Mouse (Mus musculus): ENCODE results near the gene Fam104a. TPM values are rescaled to one million over a fixed set of nuclear protein-coding genes. Genes with fewer than 3 reads are reported as not detected.

Gene Fam104a
- total and polyA plus RNA-seq, 2 experiments from 2014 or later: 30.1 to 46.3 TPM

DNA sequence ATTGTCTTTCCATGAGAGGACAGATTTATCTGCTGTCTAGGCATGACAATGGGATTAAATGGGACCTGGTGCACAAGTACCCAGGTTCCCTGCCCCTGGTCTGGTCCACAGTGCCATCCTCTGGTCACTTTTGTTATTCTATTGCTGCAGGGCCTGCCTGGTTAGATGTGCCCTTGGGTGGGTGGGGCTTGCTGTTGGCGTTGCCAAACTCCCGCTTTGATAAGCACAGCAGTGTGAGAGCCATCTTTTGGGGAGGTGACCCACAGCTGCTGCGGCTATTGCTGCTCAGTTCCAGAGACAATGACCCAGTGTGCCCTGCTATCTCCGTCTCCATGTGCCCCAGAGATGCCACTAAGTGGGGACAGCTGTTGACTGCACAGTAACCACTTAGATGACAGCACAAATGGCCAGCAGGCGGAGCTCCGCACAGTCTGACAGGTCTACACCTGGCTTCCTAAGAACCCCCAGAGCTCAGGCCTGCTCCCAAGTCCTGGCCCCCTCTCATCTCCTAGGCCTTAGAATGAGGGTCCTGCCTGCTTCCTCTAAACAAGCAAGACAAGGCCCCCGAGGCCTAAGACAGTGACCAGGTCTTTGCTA is 31.2 kb upstream of the Fam104a start:
- H3K4me1 ChIP-seq (ENCODE audit: insufficient read depth, low read length): peaks cover 3% of the 10 kb centered on the region; the same call in 1 of the 2 replicates
- H3K9ac ChIP-seq (replicated peaks; ENCODE audit: low read length, poor library complexity, severe bottlenecking): no peak overlapping the region
- H3K27ac ChIP-seq (ENCODE audit: low read depth, low read length): no peak overlapping the region
- no peak overlapping the region for H3K4me3 ChIP-seq (ENCODE audit: low read depth, low read length)
- no peaks in the 10 kb centered on the region for H3K9me3 ChIP-seq (ENCODE audit: low read length)
- ATAC-seq (ENCODE audit: low FRiP score): no peak
- H3K4me2 ChIP-seq (ENCODE audit: low read depth, low read length, poor library complexity, severe bottlenecking): no peak overlapping the region
- WGBS: 76% methylated on average over 7 of the region's 7 CpGs
- no peaks in the 10 kb centered on the region for H3K36me3 ChIP-seq (ENCODE audit: insufficient read depth, low read length)
- TF ChIP-seq CTCF (IDR thresholded peaks at IDR 0.05): peak; percentile 12
- no peaks in the 10 kb centered on the region for H3K27me3 ChIP-seq (ENCODE audit: insufficient read depth, low read length)
- no peak for DNase-seq (ENCODE audit: low spot score)

DNA sequence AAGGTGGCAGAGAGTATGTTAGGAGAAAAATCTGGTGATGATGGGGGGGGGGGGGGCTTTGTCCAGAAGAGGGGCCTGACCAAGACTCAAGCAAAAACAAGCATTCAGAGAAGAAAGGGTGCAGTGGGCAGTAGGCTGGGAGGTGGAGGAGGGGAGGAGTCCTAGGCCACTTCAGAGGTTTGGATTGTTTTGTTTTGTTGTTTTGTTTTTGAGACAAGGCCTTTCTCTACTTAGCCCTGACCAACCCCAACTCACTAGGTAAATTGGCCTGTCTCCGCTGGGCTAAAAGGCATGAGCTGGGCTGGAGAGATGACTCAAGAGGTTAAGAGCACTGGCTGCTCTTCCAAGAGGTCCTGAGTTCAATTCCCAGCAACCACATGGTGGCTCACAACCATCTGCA is 27.1 kb upstream of the Fam104a start:
- TF ChIP-seq CTCF (IDR thresholded peaks at IDR 0.05): 0 out of 2 replicates have a peak, but pooled peaks have one; percentile 13
- DNase-seq (ENCODE audit: low spot score) (no peak), ATAC-seq (ENCODE audit: low FRiP score) (no peak)
- peaks cover 3% of the 10 kb centered on the region for H3K4me1 ChIP-seq (ENCODE audit: insufficient read depth, low read length)
- 57% methylated on average over 1 of the region's 1 CpGs for WGBS
- H3K9ac ChIP-seq (replicated peaks; ENCODE audit: low read length, poor library complexity, severe bottlenecking): no peak overlapping the region
- H3K4me2 ChIP-seq (ENCODE audit: low read depth, low read length, poor library complexity, severe bottlenecking): no peak overlapping the region
- H3K27me3 ChIP-seq (ENCODE audit: insufficient read depth, low read length): no peaks in the 10 kb centered on the region
- H3K36me3 ChIP-seq (ENCODE audit: insufficient read depth, low read length): no peaks in the 10 kb centered on the region
- no peak overlapping the region for H3K27ac ChIP-seq (ENCODE audit: low read depth, low read length)
- H3K9me3 ChIP-seq (ENCODE audit: low read length): no peaks in the 10 kb centered on the region
- no peak overlapping the region for H3K4me3 ChIP-seq (ENCODE audit: low read depth, low read length)

DNA sequence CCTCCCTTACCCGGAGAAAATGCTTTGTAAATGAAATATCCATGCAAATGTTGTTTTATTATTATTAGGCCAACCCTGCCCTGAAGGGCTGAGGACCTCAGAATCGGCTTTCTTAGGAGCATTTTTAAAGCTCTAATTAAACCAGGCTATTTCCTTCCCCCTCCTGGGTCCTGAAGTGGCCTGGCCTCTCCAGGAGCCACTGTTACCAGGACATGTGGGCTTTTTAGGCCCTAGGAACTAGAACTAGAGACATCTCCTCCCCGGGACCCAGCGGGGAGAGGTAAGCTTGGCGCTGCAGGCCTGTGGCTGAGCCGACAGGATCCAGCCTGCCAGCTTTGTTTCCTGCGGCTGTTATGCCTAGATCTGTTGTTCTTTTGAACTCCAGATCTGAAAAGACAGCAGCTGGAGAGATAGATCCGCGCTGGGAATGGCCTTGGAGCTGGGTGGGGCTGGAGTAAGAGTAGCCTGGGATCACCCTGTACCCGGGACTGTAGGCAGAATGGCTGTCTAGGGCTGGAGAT is 26.4 kb upstream of the Fam104a start:
- Histone ChIP-seq H3K4me2 (ENCODE audit: low read depth, low read length, poor library complexity, severe bottlenecking) (no peak overlapping the region), H3K9me3 (ENCODE audit: low read length) (no peaks in the 10 kb centered on the region), H3K4me1 (ENCODE audit: insufficient read depth, low read length) (peaks cover 3% of the 10 kb centered on the region), H3K27me3 (ENCODE audit: insufficient read depth, low read length) (no peaks in the 10 kb centered on the region), H3K27ac (ENCODE audit: low read depth, low read length) (peak overlapping the region; percentile 47; the same call in 1 of the 2 replicates), H3K4me3 (ENCODE audit: low read depth, low read length) (no peak overlapping the region), H3K9ac (replicated peaks; ENCODE audit: low read length, poor library complexity, severe bottlenecking) (no peak overlapping the region; the same call in 1 of the 2 replicates), H3K36me3 (ENCODE audit: insufficient read depth, low read length) (no peaks in the 10 kb centered on the region)
- peak; percentile 19 for DNase-seq (ENCODE audit: low spot score)
- no peak for ATAC-seq (ENCODE audit: low FRiP score)
- TF ChIP-seq CTCF (IDR thresholded peaks at IDR 0.05): no peak
- 5% methylated on average over 10 of the region's 10 CpGs for WGBS

DNA sequence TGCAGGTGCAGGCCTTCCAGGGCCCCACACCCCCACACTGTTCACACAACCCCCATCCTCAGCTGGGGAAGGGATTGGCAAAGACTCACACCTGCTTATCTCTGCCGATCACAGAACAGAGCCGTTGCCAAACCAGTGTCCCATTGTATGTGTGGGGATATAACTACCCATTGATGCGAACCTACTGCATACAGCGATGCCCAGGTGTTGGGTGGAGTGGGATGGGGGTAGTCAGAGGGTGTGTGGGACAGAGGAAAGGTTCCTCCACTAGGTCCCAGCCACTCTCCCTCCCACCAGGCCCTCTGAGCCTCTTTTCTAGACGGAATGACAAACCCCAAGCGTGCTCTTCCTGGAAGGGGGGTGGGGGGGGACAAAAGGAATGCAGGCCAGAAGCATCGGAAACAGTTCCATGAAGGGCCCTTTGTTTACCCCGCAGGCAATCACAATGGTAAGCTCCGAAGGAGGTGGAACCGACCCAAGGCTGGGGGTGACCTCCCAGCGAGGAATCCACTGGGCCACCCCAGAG is 25.8 kb upstream of the Fam104a start, which contains the start of gene Cpsf4l:
Gene Cpsf4l (minus strand): TSS at position 287 of the 526 bp plus-strand sequence.
- Histone ChIP-seq H3K4me3 (ENCODE audit: low read depth, low read length) (no peak within 1 kb of the TSS), H3K27me3 (ENCODE audit: insufficient read depth, low read length) (no peaks in the 10 kb centered on the region), H3K4me2 (ENCODE audit: low read depth, low read length, poor library complexity, severe bottlenecking) (no peak within 1 kb of the TSS), H3K27ac (ENCODE audit: low read depth, low read length) (peak within 1 kb of the TSS; percentile 47; the same call in 1 of the 2 replicates), H3K9me3 (ENCODE audit: low read length) (no peaks in the 10 kb centered on the region), H3K9ac (replicated peaks; ENCODE audit: low read length, poor library complexity, severe bottlenecking) (no peak within 1 kb of the TSS; the same call in 1 of the 2 replicates), H3K4me1 (ENCODE audit: insufficient read depth, low read length) (peaks cover 3% of the 10 kb centered on the region), H3K36me3 (ENCODE audit: insufficient read depth, low read length) (no peaks in the 10 kb centered on the region)
- WGBS: 11% methylated on average over 11 of the region's 11 CpGs
- TF ChIP-seq CTCF (IDR thresholded peaks at IDR 0.05): no peak
- peak; percentile 21 for DNase-seq (ENCODE audit: low spot score)
- no peak for ATAC-seq (ENCODE audit: low FRiP score)

DNA sequence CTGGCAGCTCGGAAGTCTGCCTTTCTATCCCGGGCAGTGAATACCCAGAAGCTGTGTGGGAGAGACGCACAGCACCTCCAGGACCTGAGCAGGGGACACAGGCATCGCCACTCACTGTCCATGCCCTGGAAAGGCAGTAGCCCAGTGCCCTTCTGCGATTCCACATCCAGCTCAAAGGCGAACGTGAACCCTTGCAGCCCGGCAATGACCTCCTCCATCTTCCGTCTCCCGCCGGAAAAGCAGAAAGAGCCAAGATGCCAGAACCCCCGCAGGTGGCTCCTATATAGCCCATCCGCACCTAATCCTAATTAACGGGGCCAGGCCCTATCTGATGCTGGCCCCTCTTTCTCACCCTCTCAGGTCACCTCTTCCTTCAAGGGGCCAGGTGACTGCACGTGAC is 25.3 kb upstream of the Fam104a start:
- Histone ChIP-seq H3K9me3 (ENCODE audit: low read length) (no peaks in the 10 kb centered on the region), H3K4me2 (ENCODE audit: low read depth, low read length, poor library complexity, severe bottlenecking) (no peak overlapping the region), H3K36me3 (ENCODE audit: insufficient read depth, low read length) (no peaks in the 10 kb centered on the region), H3K4me1 (ENCODE audit: insufficient read depth, low read length) (peaks cover 3% of the 10 kb centered on the region), H3K4me3 (ENCODE audit: low read depth, low read length) (no peak overlapping the region), H3K27ac (ENCODE audit: low read depth, low read length) (no peak overlapping the region), H3K9ac (replicated peaks; ENCODE audit: low read length, poor library complexity, severe bottlenecking) (no peak overlapping the region), H3K27me3 (ENCODE audit: insufficient read depth, low read length) (no peaks in the 10 kb centered on the region)
- ATAC-seq (ENCODE audit: low FRiP score) (no peak), DNase-seq (ENCODE audit: low spot score) (no peak)
- no peak for TF ChIP-seq CTCF (IDR thresholded peaks at IDR 0.05)
- 34% methylated on average over 15 of the region's 15 CpGs for WGBS

DNA sequence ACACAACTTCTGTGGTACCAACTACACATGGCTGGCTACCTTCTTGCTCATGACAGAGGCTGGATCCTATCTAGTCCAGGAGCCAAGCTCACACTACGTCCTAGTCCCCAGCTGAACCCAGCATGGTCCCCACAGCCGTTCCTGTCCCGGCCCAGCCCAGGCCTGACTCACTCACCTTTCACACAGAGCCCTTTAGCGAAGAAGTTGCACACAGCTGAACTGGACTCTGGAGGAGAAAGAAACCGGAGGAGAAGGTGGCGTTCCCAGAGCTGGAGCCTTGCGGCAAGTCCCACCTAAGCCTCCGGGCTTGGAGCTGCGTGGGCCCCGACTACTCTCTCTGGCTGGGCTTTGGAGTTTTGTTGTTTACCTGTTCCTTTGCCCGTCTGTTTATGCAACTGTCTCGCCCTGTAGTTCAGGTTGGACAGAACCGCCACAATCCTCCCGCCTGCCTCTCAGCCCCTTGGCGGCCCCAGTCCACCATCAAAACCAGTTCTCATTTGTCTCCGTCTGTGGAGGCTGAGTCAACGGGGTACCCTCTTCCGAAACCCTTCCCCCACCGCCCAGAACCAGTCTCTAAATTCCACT is 24.8 kb upstream of the Fam104a start:
- no peak overlapping the region for H3K9ac ChIP-seq (replicated peaks; ENCODE audit: low read length, poor library complexity, severe bottlenecking)
- no peaks in the 10 kb centered on the region for H3K9me3 ChIP-seq (ENCODE audit: low read length)
- H3K27me3 ChIP-seq (ENCODE audit: insufficient read depth, low read length): no peaks in the 10 kb centered on the region
- H3K27ac ChIP-seq (ENCODE audit: low read depth, low read length): no peak overlapping the region
- H3K4me2 ChIP-seq (ENCODE audit: low read depth, low read length, poor library complexity, severe bottlenecking): no peak overlapping the region
- H3K36me3 ChIP-seq (ENCODE audit: insufficient read depth, low read length): no peaks in the 10 kb centered on the region
- no peak for DNase-seq (ENCODE audit: low spot score)
- no peak for TF ChIP-seq CTCF (IDR thresholded peaks at IDR 0.05)
- peaks cover 3% of the 10 kb centered on the region for H3K4me1 ChIP-seq (ENCODE audit: insufficient read depth, low read length)
- no peak overlapping the region for H3K4me3 ChIP-seq (ENCODE audit: low read depth, low read length)
- 67% methylated on average over 19 of the region's 19 CpGs for WGBS
- ATAC-seq (ENCODE audit: low FRiP score): no peak

Measured in midbrain, postnatal 0 days (tissue).